Mouse (Mus musculus): Measurements from ENCODE around the gene Adamtsl3. TPM values are rescaled to one million over a fixed set of nuclear protein-coding genes. Genes with fewer than 3 reads are reported as not detected.

Gene Adamtsl3
- total RNA-seq, 2 experiments from 2014 or later: 2.0 to 2.6 TPM

GRCm38 (mm10) chr7:82359146-82359545 is 23.7 kb downstream of the Adamtsl3 start:
- no peak for DNase-seq (ENCODE audit: low spot score in 2 of 2)
- intact Hi-C loops (cut with DNase I): no loop called here

- DNase-seq (ENCODE audit: low spot score in 2 of 2): no peak
- intact Hi-C loops (cut with DNase I): no loop called here
Observed at GRCm38 (mm10) chr7:82359674-82360073, 24.2 kb downstream of the Adamtsl3 start.

GRCm38 (mm10) chr7:82360186-82360585 is 24.7 kb downstream of the Adamtsl3 start:
- intact Hi-C loops (cut with DNase I): no loop called here
- DNase-seq (ENCODE audit: low spot score in 2 of 2): no peak

- DNase-seq (ENCODE audit: low spot score in 2 of 2): no peak
- intact Hi-C loops (cut with DNase I): no loop called here
Observed at GRCm38 (mm10) chr7:82361127-82361526, 25.6 kb downstream of the Adamtsl3 start.

- no peak for DNase-seq (ENCODE audit: low spot score in 2 of 2)
- intact Hi-C loops (cut with DNase I): no loop called here
Observed at GRCm38 (mm10) chr7:82364567-82364966, 29.1 kb downstream of the Adamtsl3 start.

- no peak for DNase-seq (ENCODE audit: low spot score in 2 of 2)
- intact Hi-C loops (cut with DNase I): no loop called here
Observed at GRCm38 (mm10) chr7:82366056-82366455, 30.6 kb downstream of the Adamtsl3 start.

GRCm38 (mm10) chr7:82366471-82366870 is 31.0 kb downstream of the Adamtsl3 start:
- DNase-seq (ENCODE audit: low spot score in 2 of 2): no peak
- intact Hi-C loops (cut with DNase I): no loop called here

GRCm38 (mm10) chr7:82368047-82368446 is 32.6 kb downstream of the Adamtsl3 start:
- no peak for DNase-seq (ENCODE audit: low spot score in 2 of 2)
- intact Hi-C loops (cut with DNase I): no loop called here

GRCm38 (mm10) chr7:82370132-82370531 is 34.6 kb downstream of the Adamtsl3 start:
- no peak for DNase-seq (ENCODE audit: low spot score in 2 of 2)
- intact Hi-C loops (cut with DNase I): no loop called here

- DNase-seq (ENCODE audit: low spot score in 2 of 2): no peak
- intact Hi-C loops (cut with DNase I): no loop called here
Observed at GRCm38 (mm10) chr7:82371411-82371810, 35.9 kb downstream of the Adamtsl3 start.

GRCm38 (mm10) chr7:82378311-82378710 is 42.8 kb downstream of the Adamtsl3 start:
- DNase-seq (ENCODE audit: low spot score in 2 of 2): no peak
- intact Hi-C loops (cut with DNase I): no loop called here

GRCm38 (mm10) chr7:82379765-82380164 is 44.3 kb downstream of the Adamtsl3 start:
- intact Hi-C loops (cut with DNase I): no loop called here
- no peak for DNase-seq (ENCODE audit: low spot score in 2 of 2)

- DNase-seq (ENCODE audit: low spot score in 2 of 2): no peak
- intact Hi-C loops (cut with DNase I): no loop called here
Observed at GRCm38 (mm10) chr7:82382843-82383535, 47.5 kb downstream of the Adamtsl3 start.

- intact Hi-C loops (cut with DNase I): no loop called here
- no peak for DNase-seq (ENCODE audit: low spot score in 2 of 2)
Observed at GRCm38 (mm10) chr7:82383536-82383848, 48.0 kb downstream of the Adamtsl3 start.

- no peak for DNase-seq (ENCODE audit: low spot score in 2 of 2)
- intact Hi-C loops (cut with DNase I): no loop called here
Observed at GRCm38 (mm10) chr7:82387121-82387520, 51.6 kb downstream of the Adamtsl3 start.

GRCm38 (mm10) chr7:82394435-82395186 is 59.1 kb downstream of the Adamtsl3 start:
- DNase-seq (ENCODE audit: low spot score in 2 of 2): no peak
- intact Hi-C loops (cut with DNase I): no loop called here

- no peak for DNase-seq (ENCODE audit: low spot score in 2 of 2)
- intact Hi-C loops (cut with DNase I): no loop called here
Observed at GRCm38 (mm10) chr7:82395239-82395638, 59.7 kb downstream of the Adamtsl3 start.

- no peak for DNase-seq (ENCODE audit: low spot score in 2 of 2)
- intact Hi-C loops (cut with DNase I): no loop called here
Observed at GRCm38 (mm10) chr7:82395751-82396512, 60.4 kb downstream of the Adamtsl3 start.

GRCm38 (mm10) chr7:82396869-82397268 is 61.4 kb downstream of the Adamtsl3 start:
- intact Hi-C loops (cut with DNase I): no loop called here
- no peak for DNase-seq (ENCODE audit: low spot score in 2 of 2)

- intact Hi-C loops (cut with DNase I): no loop called here
- no peak for DNase-seq (ENCODE audit: low spot score in 2 of 2)
Observed at GRCm38 (mm10) chr7:82397632-82398031, 62.1 kb downstream of the Adamtsl3 start.
